Mouse (Mus musculus): ENCODE measurements around the gene Wasf1.

Wasf1 gene

GRCm38 (mm10) chr10:40895765-40896164 is 12.5 kb downstream of the Wasf1 start:
- no peak for DNase-seq (ENCODE audit: low spot score)

GRCm38 (mm10) chr10:40896656-40897055 is 13.4 kb downstream of the Wasf1 start:
- no peak for DNase-seq (ENCODE audit: low spot score)

GRCm38 (mm10) chr10:40901786-40902185 is 18.5 kb downstream of the Wasf1 start:
- DNase-seq (ENCODE audit: low spot score) = no peak

- no peak for DNase-seq (ENCODE audit: low spot score)
Observed at GRCm38 (mm10) chr10:40906131-40906530, 22.9 kb downstream of the Wasf1 start.

GRCm38 (mm10) chr10:40906802-40907201 is 23.5 kb downstream of the Wasf1 start:
- DNase-seq (ENCODE audit: low spot score) = no peak

- no peak for DNase-seq (ENCODE audit: low spot score)
Observed at GRCm38 (mm10) chr10:40908580-40908979, 25.3 kb downstream of the Wasf1 start.

- no peak for DNase-seq (ENCODE audit: low spot score)
Observed at GRCm38 (mm10) chr10:40910811-40911210, 27.5 kb downstream of the Wasf1 start.

GRCm38 (mm10) chr10:40915240-40915639 is 32.0 kb downstream of the Wasf1 start:
- DNase-seq (ENCODE audit: low spot score) = no peak

GRCm38 (mm10) chr10:40918669-40919440 is 35.6 kb downstream of the Wasf1 start:
- no peak for DNase-seq (ENCODE audit: low spot score)

- DNase-seq (ENCODE audit: low spot score) = no peak
Observed at GRCm38 (mm10) chr10:40919464-40919863, 36.2 kb downstream of the Wasf1 start.

- no peak for DNase-seq (ENCODE audit: low spot score)
Observed at GRCm38 (mm10) chr10:40932995-40933394, 49.7 kb downstream of the Wasf1 start.

GRCm38 (mm10) chr10:40936160-40936726 is 53.0 kb downstream of the Wasf1 start:
- no peak for DNase-seq (ENCODE audit: low spot score)

- no peak for DNase-seq (ENCODE audit: low spot score)
Observed at GRCm38 (mm10) chr10:40937569-40937968, 54.3 kb downstream of the Wasf1 start.

GRCm38 (mm10) chr10:40942688-40943087 is 59.4 kb downstream of the Wasf1 start:
- no peak for DNase-seq (ENCODE audit: low spot score)

GRCm38 (mm10) chr10:40950176-40950575 is 66.9 kb downstream of the Wasf1 start:
- no peak for DNase-seq (ENCODE audit: low spot score)

GRCm38 (mm10) chr10:40956206-40956605 is 72.9 kb downstream of the Wasf1 start:
- DNase-seq (ENCODE audit: low spot score) = peak; percentile 58

- no peak for DNase-seq (ENCODE audit: low spot score)
Observed at GRCm38 (mm10) chr10:40961365-40961764, 78.1 kb downstream of the Wasf1 start.

- no peak for DNase-seq (ENCODE audit: low spot score)
Observed at GRCm38 (mm10) chr10:40962008-40962407, 78.7 kb downstream of the Wasf1 start.

GRCm38 (mm10) chr10:40964546-40964945 is 81.3 kb downstream of the Wasf1 start:
- no peak for DNase-seq (ENCODE audit: low spot score)

GRCm38 (mm10) chr10:40968551-40968950 is 85.3 kb downstream of the Wasf1 start:
- DNase-seq (ENCODE audit: low spot score) = no peak

- DNase-seq (ENCODE audit: low spot score) = no peak
Observed at GRCm38 (mm10) chr10:40969372-40970033, 86.2 kb downstream of the Wasf1 start.

GRCm38 (mm10) chr10:40970601-40971245 is 87.4 kb downstream of the Wasf1 start:
- peak; percentile 35 for DNase-seq (ENCODE audit: low spot score)

- DNase-seq (ENCODE audit: low spot score) = no peak
Observed at GRCm38 (mm10) chr10:40971256-40971655, 88.0 kb downstream of the Wasf1 start.

Measured in layer of hippocampus, adult 11-12 months (tissue).